Mouse (Mus musculus): Measurements from ENCODE around the gene Noxa1. TPM values are rescaled to one million over a fixed set of nuclear protein-coding genes. Genes with fewer than 3 reads are reported as not detected.

Noxa1 gene
- polyA plus RNA-seq, 1 experiment from 2014 or later, result 0.43 TPM

DNA sequence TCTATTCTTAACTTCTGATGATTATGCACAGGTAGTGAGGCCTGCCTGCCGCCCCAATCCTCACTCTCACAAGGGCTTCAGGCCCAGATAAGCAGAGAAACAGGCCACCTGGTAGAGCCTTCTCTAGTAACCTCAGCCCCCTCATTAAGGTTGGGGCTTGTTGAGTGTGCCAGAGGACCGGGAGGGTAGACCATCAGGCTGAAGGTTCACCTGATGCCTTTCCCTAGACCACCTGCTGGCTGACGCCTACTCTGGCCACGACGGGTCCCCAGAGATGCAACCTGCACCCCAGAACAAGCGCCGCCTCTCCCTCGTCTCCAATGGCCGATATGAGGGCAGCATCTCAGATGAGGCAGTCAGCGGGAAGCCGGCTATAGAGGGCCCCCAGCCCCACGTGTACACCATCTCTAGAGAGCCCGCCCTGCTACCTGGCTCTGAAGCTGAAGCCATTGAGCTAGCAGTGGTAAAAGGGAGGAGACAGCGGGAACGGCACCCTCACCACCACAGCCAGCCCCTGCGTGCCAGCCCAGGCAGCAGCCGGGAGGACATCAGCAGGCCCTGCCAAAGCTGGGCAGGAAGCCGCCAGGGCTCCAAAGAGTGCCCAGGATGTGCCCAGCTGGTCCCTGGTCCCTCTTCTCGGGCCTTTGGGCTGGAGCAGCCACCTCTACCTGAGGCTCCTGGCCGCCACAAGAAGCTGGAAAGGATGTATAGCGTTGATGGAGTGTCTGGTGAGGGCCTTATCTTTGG lies 39.4 kb downstream of the Noxa1 start:
- no peaks in the 10 kb centered on the region for H3K27me3 ChIP-seq (ENCODE audit: insufficient read depth, low read length)
- DNase-seq (ENCODE audit: low spot score) (no peak), ATAC-seq (replicated peaks; ENCODE audit: low FRiP score, low read depth) (no peak)
- no peak overlapping the region for H3K27ac ChIP-seq
- H3K9me3 ChIP-seq (replicated peaks; ENCODE audit: low read length), result no peaks in the 10 kb centered on the region
- WGBS, result 87% methylated on average over 21 of the region's 21 CpGs
- peak overlapping the region; percentile 79 for H3K9ac ChIP-seq (ENCODE audit: low read depth, low read length)
- H3K4me2 ChIP-seq (ENCODE audit: low read length), result peak overlapping the region; percentile 89
- H3K4me1 ChIP-seq (replicated peaks; ENCODE audit: insufficient read depth, low read length), result peaks cover 11% of the 10 kb centered on the region
- 0 out of 2 replicates have a peak, but pooled peaks cover 5% of the 10 kb centered on the region for H3K36me3 ChIP-seq (ENCODE audit: insufficient read depth, low read length)
- H3K4me3 ChIP-seq (replicated peaks; ENCODE audit: low read depth, low read length), result peak overlapping the region; percentile 66
- no peak for TF ChIP-seq CTCF (IDR thresholded peaks at IDR 0.05; ENCODE audit: low read depth)

DNA sequence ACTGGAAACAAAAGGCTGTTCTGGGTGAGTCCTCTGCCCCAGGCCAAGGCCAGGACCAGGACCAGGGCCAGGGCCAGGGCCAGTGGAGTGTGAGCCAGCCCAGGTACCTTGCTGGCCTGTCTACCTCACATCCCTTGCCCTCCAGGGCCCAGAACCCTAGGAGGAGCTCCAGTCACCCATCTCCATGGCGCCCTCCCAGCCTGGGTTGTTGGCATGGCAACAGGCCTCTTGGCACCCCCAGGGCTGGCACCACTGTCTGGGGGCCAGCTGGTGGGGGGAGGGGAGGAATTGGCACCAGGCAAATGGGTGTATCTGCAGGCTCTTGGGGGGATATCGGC lies 39.9 kb downstream of the Noxa1 start:
- TF ChIP-seq CTCF (IDR thresholded peaks at IDR 0.05; ENCODE audit: low read depth), result no peak
- Histone ChIP-seq H3K27ac (no peak overlapping the region), H3K36me3 (ENCODE audit: insufficient read depth, low read length) (0 out of 2 replicates have a peak, but pooled peaks cover 2% of the 10 kb centered on the region), H3K9ac (ENCODE audit: low read depth, low read length) (peak overlapping the region; percentile 79), H3K4me3 (replicated peaks; ENCODE audit: low read depth, low read length) (peak overlapping the region; percentile 66), H3K27me3 (ENCODE audit: insufficient read depth, low read length) (no peaks in the 10 kb centered on the region), H3K4me2 (ENCODE audit: low read length) (peak overlapping the region; percentile 89), H3K4me1 (replicated peaks; ENCODE audit: insufficient read depth, low read length) (peaks cover 11% of the 10 kb centered on the region), H3K9me3 (replicated peaks; ENCODE audit: low read length) (no peaks in the 10 kb centered on the region)
- DNase-seq (ENCODE audit: low spot score) (no peak), ATAC-seq (replicated peaks; ENCODE audit: low FRiP score, low read depth) (no peak)
- WGBS, result 68% methylated on average over 2 of the region's 2 CpGs

DNA sequence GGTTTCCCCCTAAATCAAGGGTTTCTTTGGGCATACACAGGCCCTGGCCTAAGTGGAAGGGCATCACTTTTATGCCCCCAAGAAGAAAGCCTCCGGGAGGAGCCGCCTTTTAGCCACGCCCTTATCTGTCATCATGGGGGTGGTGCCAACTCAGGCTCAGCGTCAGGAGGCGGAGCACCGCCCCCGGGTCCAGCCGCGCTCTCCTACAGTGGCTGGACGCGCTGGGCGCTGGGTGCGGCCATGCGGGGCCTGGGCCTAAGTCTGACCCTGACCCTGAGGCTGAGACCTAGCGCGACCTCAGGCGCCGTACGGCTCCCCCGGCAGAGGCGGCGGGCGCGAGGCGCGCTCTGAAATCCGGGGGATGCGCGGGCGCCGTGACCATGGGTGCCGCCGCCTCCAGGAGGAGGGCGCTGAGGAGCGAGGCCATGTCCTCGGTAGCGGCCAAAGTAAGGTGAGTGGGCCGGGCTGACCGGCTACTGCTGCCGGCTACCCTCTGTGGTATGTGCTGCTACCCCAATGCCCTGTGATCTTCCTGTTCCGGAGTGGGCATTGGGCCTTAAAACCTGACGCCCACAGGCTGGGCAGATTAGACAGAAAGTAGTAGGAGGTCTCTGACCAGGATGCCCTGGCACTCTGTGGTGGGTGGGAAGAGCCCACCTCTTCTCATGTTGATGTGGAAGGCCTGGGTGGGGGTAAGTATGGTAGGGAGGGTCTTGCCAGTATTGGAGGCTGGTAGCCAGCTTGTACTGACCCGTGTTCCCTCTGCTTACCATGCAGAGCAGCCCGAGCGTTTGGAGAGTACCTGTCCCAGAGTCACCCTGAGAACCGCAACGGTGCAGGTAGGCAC lies 40.5 kb downstream of the Noxa1 start, which contains the start of gene Nsmf:
TSS of gene Nsmf (plus strand) at position 135 of the 847 bp plus-strand sequence.
- Histone ChIP-seq H3K9me3 (replicated peaks; ENCODE audit: low read length) (no peaks in the 10 kb centered on the region), H3K9ac (ENCODE audit: low read depth, low read length) (peak within 1 kb of the TSS; percentile 79), H3K4me1 (replicated peaks; ENCODE audit: insufficient read depth, low read length) (peaks cover 11% of the 10 kb centered on the region), H3K4me2 (ENCODE audit: low read length) (peak within 1 kb of the TSS; percentile 89), H3K27me3 (ENCODE audit: insufficient read depth, low read length) (no peaks in the 10 kb centered on the region), H3K36me3 (ENCODE audit: insufficient read depth, low read length) (0 out of 2 replicates have a peak, but pooled peaks cover 2% of the 10 kb centered on the region), H3K27ac (no peak within 1 kb of the TSS), H3K4me3 (replicated peaks; ENCODE audit: low read depth, low read length) (peak within 1 kb of the TSS; percentile 66)
- TF ChIP-seq CTCF (IDR thresholded peaks at IDR 0.05; ENCODE audit: low read depth), result peak; percentile 21; the same call in 1 of the 2 replicates
- DNase-seq (ENCODE audit: low spot score) (peak; percentile 93), ATAC-seq (replicated peaks; ENCODE audit: low FRiP score, low read depth) (peak; percentile 91)
- 4% methylated on average over 47 of the region's 47 CpGs for WGBS

DNA sequence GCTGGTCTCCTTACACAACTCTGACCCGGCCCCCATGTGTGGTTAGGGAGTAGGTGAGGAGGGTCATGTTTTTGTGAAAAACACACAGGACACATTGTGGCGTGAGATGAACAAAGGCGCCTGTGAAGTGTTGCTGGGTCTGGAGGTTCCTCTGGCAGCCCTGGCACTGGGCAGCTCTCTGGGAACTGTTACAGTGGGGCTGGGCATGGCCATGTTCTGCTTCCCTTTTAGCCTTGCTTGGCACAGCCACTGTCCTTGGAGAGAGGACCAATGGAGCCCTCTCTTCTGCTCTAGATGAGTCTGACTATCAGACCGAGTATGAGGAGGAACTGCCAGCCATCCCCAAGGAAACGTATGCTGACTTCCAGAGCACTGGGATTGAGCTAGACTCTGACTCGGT lies 41.8 kb downstream of the Noxa1 start:
- no peak for TF ChIP-seq CTCF (IDR thresholded peaks at IDR 0.05; ENCODE audit: low read depth)
- Histone ChIP-seq H3K9ac (ENCODE audit: low read depth, low read length) (no peak overlapping the region), H3K4me2 (ENCODE audit: low read length) (no peak overlapping the region), H3K4me1 (replicated peaks; ENCODE audit: insufficient read depth, low read length) (peaks cover 11% of the 10 kb centered on the region), H3K4me3 (replicated peaks; ENCODE audit: low read depth, low read length) (no peak overlapping the region), H3K27ac (no peak overlapping the region), H3K9me3 (replicated peaks; ENCODE audit: low read length) (no peaks in the 10 kb centered on the region), H3K36me3 (ENCODE audit: insufficient read depth, low read length) (0 out of 2 replicates have a peak, but pooled peaks cover 2% of the 10 kb centered on the region), H3K27me3 (ENCODE audit: insufficient read depth, low read length) (no peaks in the 10 kb centered on the region)
- ATAC-seq (replicated peaks; ENCODE audit: low FRiP score, low read depth), result no peak
- WGBS, result 91% methylated on average over 6 of the region's 6 CpGs
- DNase-seq (ENCODE audit: low spot score), result no peak

DNA sequence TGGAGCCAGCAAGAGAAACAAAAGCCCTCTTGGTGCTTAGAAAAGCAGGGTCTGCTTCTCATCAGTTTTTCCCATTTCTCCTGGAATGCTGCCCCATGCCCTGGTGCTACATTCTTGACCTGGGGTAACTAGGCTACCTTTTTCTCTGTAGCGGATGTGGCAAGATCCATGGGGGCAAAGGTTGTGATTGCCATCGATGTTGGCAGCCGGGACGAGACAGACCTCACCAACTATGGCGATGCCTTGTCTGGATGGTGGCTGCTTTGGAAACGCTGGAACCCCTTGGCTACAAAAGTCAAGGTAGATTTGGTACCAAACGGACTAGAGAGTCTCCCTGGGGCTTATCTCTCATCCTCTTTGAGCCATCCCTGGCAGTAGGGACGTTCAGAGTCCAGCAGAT lies 43.5 kb downstream of the Noxa1 start:
- Histone ChIP-seq H3K27me3 (ENCODE audit: insufficient read depth, low read length) (no peaks in the 10 kb centered on the region), H3K36me3 (ENCODE audit: insufficient read depth, low read length) (no peaks in the 10 kb centered on the region), H3K27ac (no peak overlapping the region), H3K4me1 (replicated peaks; ENCODE audit: insufficient read depth, low read length) (peaks cover 11% of the 10 kb centered on the region), H3K4me2 (ENCODE audit: low read length) (no peak overlapping the region), H3K4me3 (replicated peaks; ENCODE audit: low read depth, low read length) (no peak overlapping the region), H3K9ac (ENCODE audit: low read depth, low read length) (no peak overlapping the region), H3K9me3 (replicated peaks; ENCODE audit: low read length) (no peaks in the 10 kb centered on the region)
- TF ChIP-seq CTCF (IDR thresholded peaks at IDR 0.05; ENCODE audit: low read depth), result no peak
- no peak for DNase-seq (ENCODE audit: low spot score)
- 88% methylated on average over 8 of the region's 8 CpGs for WGBS
- no peak for ATAC-seq (replicated peaks; ENCODE audit: low FRiP score, low read depth)

DNA sequence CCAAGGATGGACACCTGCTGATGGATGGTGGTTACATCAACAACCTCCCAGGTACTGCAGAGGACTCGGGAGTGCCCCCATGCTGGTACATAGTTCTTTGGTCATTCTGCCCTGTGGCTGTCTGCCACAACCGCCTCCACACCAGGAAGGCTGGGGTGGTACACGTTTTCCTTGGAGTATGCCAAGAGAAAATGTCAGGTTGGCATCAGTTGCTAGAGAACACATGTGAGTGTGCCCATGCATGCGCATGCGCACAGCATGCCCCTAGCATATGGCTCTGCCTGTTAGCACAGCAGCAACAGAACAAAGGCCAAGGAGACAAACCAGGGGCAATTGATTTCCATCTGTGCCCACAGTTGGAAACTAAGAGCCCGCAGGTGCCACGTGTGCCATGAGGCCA lies 44.0 kb downstream of the Noxa1 start:
- H3K4me2 ChIP-seq (ENCODE audit: low read length), result no peak overlapping the region
- no peak for ATAC-seq (replicated peaks; ENCODE audit: low FRiP score, low read depth)

More for the DNA sequence above, 44.0 kb downstream of the Noxa1 start:
- no peak for TF ChIP-seq CTCF (IDR thresholded peaks at IDR 0.05; ENCODE audit: low read depth)
- WGBS, result 91% methylated on average over 7 of the region's 7 CpGs
- Histone ChIP-seq H3K4me1 (replicated peaks; ENCODE audit: insufficient read depth, low read length) (peaks cover 11% of the 10 kb centered on the region), H3K27ac (no peak overlapping the region), H3K4me3 (replicated peaks; ENCODE audit: low read depth, low read length) (no peak overlapping the region), H3K9me3 (replicated peaks; ENCODE audit: low read length) (no peaks in the 10 kb centered on the region), H3K9ac (ENCODE audit: low read depth, low read length) (no peak overlapping the region), H3K36me3 (ENCODE audit: insufficient read depth, low read length) (no peaks in the 10 kb centered on the region), H3K27me3 (ENCODE audit: insufficient read depth, low read length) (no peaks in the 10 kb centered on the region)
- DNase-seq (ENCODE audit: low spot score), result no peak
